Mouse (Mus musculus): Measurements from ENCODE around the gene Gm7995.
"Not testable (repeated sequence)": the region's sequence is repeated elsewhere in the genome, so short reads cannot be mapped to it uniquely, and the experiment has no call there.

Gene Gm7995

GRCm38 (mm10) chr14:42309910-42310309, at the start of gene Gm7995:
Gm7995 (plus strand) TSS chr14:42310210.
- not testable (repeated sequence) for DNase-seq (ENCODE audit: low spot score in 2 of 2)

- not testable (repeated sequence) for DNase-seq (ENCODE audit: low spot score in 2 of 2)
Observed at GRCm38 (mm10) chr14:42297258-42297657, 12.8 kb upstream of the Gm7995 start, which contains the start of gene Gm9611. Gm9611 (minus strand) TSS chr14:42297358.
